In genomic region chr15:100225891-100226290, GRCm38 (mm10) we compare ENCODE assay signal across 14 mouse cellular contexts. TPM values are rescaled to one million over a fixed set of nuclear protein-coding genes. Genes with fewer than 3 reads are reported as not detected.
DNase-seq lines count a peak whose midpoint lies in the region; ATAC-seq and TF ChIP-seq lines count a peak whose summit lies in the region.
"Had no signal": no experiment of that assay in that cellular context is flagged by ENCODE, and none has a peak within 500 bp of the region (broad histone marks: within the 10 kb centered on the region; RNA-seq: fewer than 3 reads in every experiment).

No protein-coding gene starts in this region.

- TF ChIP-seq EP300 in liver, embryonic 14.5 days (IDR thresholded peaks at IDR 0.05; ENCODE audit: low read depth): no peak

- H3K4me3 ChIP-seq in gastrocnemius, adult 2 months: no peak overlapping the region
- no peak overlapping the region for H3K4me3 ChIP-seq in layer of hippocampus, adult 2 months
- H3K4me3 ChIP-seq in brown adipose tissue, adult 24 weeks (ENCODE audit: insufficient read depth, low read depth, low read length): no peak overlapping the region
- peak overlapping the region in 1 of 2 experiments; percentile 91; a peak in 2 of 4 replicates for H3K4me3 ChIP-seq in liver, embryonic 14.5 days (ENCODE audit: insufficient read depth in 1 of 2, low read depth in 2 of 2, low read length in 2 of 2)
- no peak overlapping the region for H3K4me3 ChIP-seq in lung, adult 2 months (replicated peaks; ENCODE audit: extremely low read depth, low read depth, low read length)

- intact Hi-C loops in gastrocnemius, adult 2 months (cut with DNase I): loop anchor here (5.0 to 10.0 kb wide), 2 partner anchors 34 to 191 kb away; partner anchors contain the start of gene Dip2b

- DNase-seq in gastrocnemius, adult 2 months: no peak
- no peak for DNase-seq in gastrocnemius, adult 8-10 months (ENCODE audit: low spot score in 2 of 2)
- no peak for DNase-seq in layer of hippocampus, adult 2 months (ENCODE audit: low spot score in 2 of 2)
- no peak for DNase-seq in layer of hippocampus, adult 18-20 months (ENCODE audit: low spot score in 2 of 2)
- no peak for DNase-seq in liver, embryonic 14.5 days (ENCODE audit: low read depth in 3 of 3, low spot score in 3 of 3)
- no peak for DNase-seq in adrenal gland, postnatal 36 days
- DNase-seq in lung, adult 2 months: no peak
- DNase-seq: B cell, adult 2 months; kidney, postnatal 14 days; retina, postnatal 1 day had no signal

- no peak for ATAC-seq in liver, embryonic 14.5 days (ENCODE audit: insufficient read depth)
- ATAC-seq: Patski had no signal

- H3K27ac ChIP-seq in gastrocnemius, adult 2 months: peak overlapping the region; percentile 99; the same call in 1 of the 2 replicates
- peak overlapping the region; percentile 100; the same call in 1 of the 2 replicates for H3K27ac ChIP-seq in layer of hippocampus, adult 2 months
- H3K27ac ChIP-seq in brown adipose tissue, adult 24 weeks (replicated peaks; ENCODE audit: low read depth, low read length): 0 out of 2 replicates have a peak overlapping the region, but pooled peaks have one; percentile 25
- H3K27ac ChIP-seq in liver, embryonic 14.5 days: peak overlapping the region; percentile 98

- no peak for TF ChIP-seq POLR2A in lung, adult 2 months (IDR thresholded peaks at IDR 0.05; ENCODE audit: borderline replicate concordance, extremely low read depth, low read depth, low read length)

- 86% methylated on average over 1 of the region's 1 CpGs for WGBS in liver, embryonic 14.5 days (ENCODE audit: insufficient replicate concordance)
- 55% methylated on average over 1 of the region's 1 CpGs for WGBS in lung, adult 2 months

- no peaks in the 10 kb centered on the region for H3K27me3 ChIP-seq in liver, embryonic 14.5 days (ENCODE audit: control insufficient read depth, insufficient read depth, low read length)
- H3K27me3 ChIP-seq: Patski had no signal

- H3K4me1 ChIP-seq in brown adipose tissue, adult 24 weeks (ENCODE audit: control insufficient read depth, insufficient read depth, insufficient read length, low read length): peaks cover 10% of the 10 kb centered on the region; the same call in 1 of the 2 replicates
- peaks cover 29 to 30% of the 10 kb centered on the region in 2 experiments for H3K4me1 ChIP-seq in liver, embryonic 14.5 days (replicated peaks; ENCODE audit: control insufficient read depth in 2 of 2, insufficient read depth in 2 of 2, low read length in 1 of 2)
- H3K4me1 ChIP-seq in lung, adult 2 months (ENCODE audit: control insufficient read depth, insufficient read depth, low read length): peaks cover 8% of the 10 kb centered on the region

- H3K4me2 ChIP-seq in liver, embryonic 14.5 days (ENCODE audit: low read depth): peak overlapping the region; percentile 91

- H3K9me3 ChIP-seq in liver, embryonic 14.5 days (ENCODE audit: control insufficient read depth, low read length): no peaks in the 10 kb centered on the region

- no peak for TF ChIP-seq CTCF in gastrocnemius, adult 2 months (IDR thresholded peaks at IDR 0.05)
- TF ChIP-seq CTCF in layer of hippocampus, adult 2 months (conservative IDR thresholded peaks at IDR 0.05): no peak
- TF ChIP-seq CTCF in liver, embryonic 14.5 days (IDR thresholded peaks at IDR 0.05; ENCODE audit: low read depth): no peak
- no peak for TF ChIP-seq CTCF in lung, adult 2 months (IDR thresholded peaks at IDR 0.05; ENCODE audit: insufficient read depth, low read length)

- no peaks in the 10 kb centered on the region for H3K36me3 ChIP-seq in liver, embryonic 14.5 days (replicated peaks; ENCODE audit: control insufficient read depth, insufficient read depth, low read depth)

- no peak overlapping the region; the same call in 1 of the 2 replicates for H3K9ac ChIP-seq in liver, embryonic 14.5 days (replicated peaks)

RNA-seq across cellular contexts. Expression of gene Atf1, which starts 1.7 kb away (rescaled TPM):
- 10 to 100 TPM; 55.4 to 56.6 TPM for total RNA-seq in gastrocnemius, adult 2 months (2021)
- total RNA-seq in gastrocnemius, adult 8-10 months (2022): 10 to 100 TPM; 48.3 to 65.5 (median 60.5) TPM
- total RNA-seq in layer of hippocampus, adult 2 months (2021): 10 to 100 TPM; 22.5 to 24.2 TPM
- total RNA-seq in layer of hippocampus, adult 18-20 months (2021): 10 to 100 TPM; 20.3 to 23.4 TPM
- 22.4 and 29.0 TPM in 2 replicates for polyA plus RNA-seq in brown adipose tissue, adult 24 weeks (2012; ENCODE audit: insufficient read depth, insufficient read length, missing spikeins)
- 21.3 and 29.7 TPM in 2 replicates for polyA plus RNA-seq in liver, embryonic 14.5 days (2012; rRNA removed)
- 24.9 and 27.6 TPM in 2 replicates for polyA plus RNA-seq in liver, embryonic 14.5 days (2014; fragmentation: Nextera tagmentation; extraction: Ambion mirVana)
- 10 to 100 TPM; 49.1 to 75.3 TPM for total RNA-seq in adrenal gland, postnatal 36 days (2021)
- polyA plus RNA-seq in lung, adult 2 months (2012; rRNA removed): 40.8 and 45.7 TPM in 2 replicates

RNA-seq across cellular contexts. Expression of gene Tmprss12, which starts 54.7 kb away (rescaled TPM):
- total RNA-seq in gastrocnemius, adult 2 months (2021): not detected
- total RNA-seq in gastrocnemius, adult 8-10 months (2022): not detected
- total RNA-seq in layer of hippocampus, adult 2 months (2021): not detected
- not detected for total RNA-seq in layer of hippocampus, adult 18-20 months (2021)
- polyA plus RNA-seq in brown adipose tissue, adult 24 weeks (2012; ENCODE audit: insufficient read depth, insufficient read length, missing spikeins): not detected in 2 replicates
- polyA plus RNA-seq in liver, embryonic 14.5 days (2012; rRNA removed): not detected in 2 replicates
- polyA plus RNA-seq in liver, embryonic 14.5 days (2014; fragmentation: Nextera tagmentation; extraction: Ambion mirVana): not detected in 2 replicates
- total RNA-seq in adrenal gland, postnatal 36 days (2021): not detected
- not detected in 2 replicates for polyA plus RNA-seq in lung, adult 2 months (2012; rRNA removed)
- total RNA-seq: gastrocnemius, postnatal 4 days had no signal
- polyA plus RNA-seq: limb, embryonic 14.5 days; Patski had no signal

Comparison
In these comparisons a context has a peak if more than half of its experiments do, and no peak if none do; other contexts are left out.
1. H3K27ac ChIP-seq: peak in every context shown above with its lines; median percentile 100 in layer of hippocampus, adult 2 months; 99 in gastrocnemius, adult 2 months; 98 in liver, embryonic 14.5 days; 25 in brown adipose tissue, adult 24 weeks.